12 mouse cellular contexts compared by ENCODE assay signal in the genomic region with DNA sequence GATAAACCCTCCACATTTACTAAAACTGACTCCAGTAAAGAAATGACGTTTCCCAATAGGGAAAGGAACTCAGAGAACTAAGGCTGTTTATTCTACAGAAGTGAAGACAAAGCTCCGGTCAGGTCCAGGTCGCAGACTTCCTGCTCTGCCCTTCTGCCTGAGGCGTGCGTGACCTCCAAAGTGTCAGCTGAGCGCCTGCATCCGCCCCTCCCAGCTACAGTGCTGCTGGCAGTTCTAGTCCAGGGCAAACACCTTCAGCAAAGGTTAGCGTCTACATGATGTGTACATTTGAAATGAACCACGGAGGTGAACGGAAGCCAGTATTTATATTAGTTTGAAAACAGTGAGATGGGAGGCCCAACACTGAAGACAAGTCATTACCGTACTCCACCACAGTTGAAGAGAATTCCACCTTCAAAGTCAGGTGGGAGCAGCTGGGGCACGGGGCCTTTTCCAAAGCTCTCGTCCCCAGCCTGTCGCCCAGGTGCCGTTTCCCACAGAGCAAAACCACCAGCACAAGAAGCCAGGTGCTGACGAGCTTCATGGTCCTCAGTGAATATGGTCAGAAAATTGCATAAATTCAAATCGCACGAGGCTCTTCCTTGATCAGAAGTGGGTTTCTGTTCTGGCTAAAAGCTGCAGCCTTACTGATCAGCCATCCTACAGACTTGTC. TPM values are rescaled to one million over a fixed set of nuclear protein-coding genes. Genes with fewer than 3 reads are reported as not detected.
A peak's percentile ranks its signal among the peaks of the same experiment; 100 is the strongest.
DNase-seq lines count a peak whose midpoint lies in the region; ATAC-seq and TF ChIP-seq lines count a peak whose summit lies in the region.
"Had no signal": no experiment of that assay in that cellular context is flagged by ENCODE, and none has a peak within 500 bp of the region (broad histone marks: within the 10 kb centered on the region; RNA-seq: fewer than 3 reads in every experiment).

No protein-coding gene starts in this region.

- H3K27me3 ChIP-seq in kidney, embryonic 15.5 days: no peaks in the 10 kb centered on the region
- no peaks in the 10 kb centered on the region for H3K27me3 ChIP-seq in lung, postnatal 0 days (replicated peaks; ENCODE audit: insufficient read depth, low read length)
- H3K27me3 ChIP-seq: limb, embryonic 15.5 days had no signal

- peak; percentile 49 for DNase-seq in kidney, postnatal 10 days
- DNase-seq in T-cell, adult 2 months (ENCODE audit: low spot score): peak; percentile 15
- peak; percentile 41 for DNase-seq in lung, postnatal 0 days (ENCODE audit: low spot score)
- DNase-seq in cerebellum, adult 9-10 months: no peak
- DNase-seq in urinary bladder, postnatal 14 days (ENCODE audit: low spot score): no peak
- DNase-seq in urinary bladder, adult 18-20 months (ENCODE audit: low spot score in 2 of 2): no peak
- DNase-seq: cerebellum, adult 8-10 months had no signal

- no peak for ATAC-seq in kidney, embryonic 15.5 days (replicated peaks; ENCODE audit: low FRiP score)
- ATAC-seq in lung, postnatal 0 days: peak; percentile 55; the same call in 1 of the 2 replicates

- peaks cover 53% of the 10 kb centered on the region for H3K36me3 ChIP-seq in kidney, embryonic 15.5 days
- peaks cover 16% of the 10 kb centered on the region; the same call in 1 of the 2 replicates for H3K36me3 ChIP-seq in lung, postnatal 0 days (ENCODE audit: insufficient read depth, low read length)

- no peak overlapping the region for H3K4me2 ChIP-seq in kidney, embryonic 15.5 days
- no peak overlapping the region for H3K4me2 ChIP-seq in lung, postnatal 0 days (replicated peaks; ENCODE audit: low read depth, low read length)
- H3K4me2 ChIP-seq: limb, embryonic 15.5 days had no signal

- TF ChIP-seq EP300 in lung, postnatal 0 days (IDR thresholded peaks at IDR 0.05): peak; percentile 36; the same call in 1 of the 2 replicates

- WGBS in kidney, embryonic 15.5 days: 76% methylated on average over 18 of the region's 18 CpGs
- 57% methylated on average over 18 of the region's 18 CpGs for WGBS in lung, postnatal 0 days

- no peak overlapping the region for H3K27ac ChIP-seq in kidney, embryonic 15.5 days
- no peak overlapping the region for H3K27ac ChIP-seq in lung, postnatal 0 days (ENCODE audit: low read length)
- H3K27ac ChIP-seq: embryonic facial prominence, embryonic 10.5 days; limb, embryonic 15.5 days had no signal

- no peak overlapping the region for H3K4me3 ChIP-seq in kidney, embryonic 15.5 days (replicated peaks)
- H3K4me3 ChIP-seq in lung, postnatal 0 days (ENCODE audit: low read depth, low read length): no peak overlapping the region
- H3K4me3 ChIP-seq: embryonic facial prominence, embryonic 10.5 days; limb, embryonic 15.5 days had no signal

- H3K9me3 ChIP-seq in kidney, embryonic 15.5 days (replicated peaks): no peaks in the 10 kb centered on the region
- no peaks in the 10 kb centered on the region for H3K9me3 ChIP-seq in lung, postnatal 0 days (ENCODE audit: low read length)
- H3K9me3 ChIP-seq: embryonic facial prominence, embryonic 10.5 days; limb, embryonic 15.5 days had no signal

- no peak overlapping the region for H3K9ac ChIP-seq in kidney, embryonic 15.5 days
- no peak overlapping the region for H3K9ac ChIP-seq in lung, postnatal 0 days (replicated peaks; ENCODE audit: low read depth)
- H3K9ac ChIP-seq: limb, embryonic 15.5 days had no signal

- peaks cover 10% of the 10 kb centered on the region for H3K4me1 ChIP-seq in kidney, embryonic 15.5 days
- peaks cover 3% of the 10 kb centered on the region; the same call in 1 of the 2 replicates for H3K4me1 ChIP-seq in lung, postnatal 0 days (ENCODE audit: insufficient read depth, low read depth, low read length)
- H3K4me1 ChIP-seq: embryonic facial prominence, embryonic 10.5 days had no signal

- no peak for TF ChIP-seq CTCF in lung, postnatal 0 days (IDR thresholded peaks at IDR 0.05)

RNA-seq across cellular contexts. Expression of a gene that starts 11.4 kb away (rescaled TPM):
- 115 and 123 TPM in 2 replicates for polyA plus RNA-seq in kidney, embryonic 15.5 days (2015; fragmentation: Nextera tagmentation; extraction: Ambion mirVana)
- 64.4 and 67.4 TPM in 2 replicates for polyA plus RNA-seq in lung, postnatal 0 days (2015; fragmentation: Nextera tagmentation; extraction: Ambion mirVana)

RNA-seq across cellular contexts. Expression of a gene that starts 27.8 kb away (rescaled TPM):
- 31.3 and 32.5 TPM in 2 replicates for polyA plus RNA-seq in kidney, embryonic 15.5 days (2015; fragmentation: Nextera tagmentation; extraction: Ambion mirVana)
- 26.0 and 27.0 TPM in 2 replicates for polyA plus RNA-seq in lung, postnatal 0 days (2015; fragmentation: Nextera tagmentation; extraction: Ambion mirVana)

RNA-seq across cellular contexts. Expression of a gene that starts 27.9 kb away (rescaled TPM):
- 0.23 and 0.28 TPM in 2 replicates for polyA plus RNA-seq in kidney, embryonic 15.5 days (2015; fragmentation: Nextera tagmentation; extraction: Ambion mirVana)
- 2.9 and 4.0 TPM in 2 replicates for polyA plus RNA-seq in lung, postnatal 0 days (2015; fragmentation: Nextera tagmentation; extraction: Ambion mirVana)
- polyA plus RNA-seq: spleen, adult 2 months had no signal

RNA-seq across cellular contexts. Expression of a gene that starts 45.7 kb away (rescaled TPM):
- 0.08 TPM in 1 of 2 replicates, not detected in the other for polyA plus RNA-seq in kidney, embryonic 15.5 days (2015; fragmentation: Nextera tagmentation; extraction: Ambion mirVana)
- polyA plus RNA-seq in lung, postnatal 0 days (2015; fragmentation: Nextera tagmentation; extraction: Ambion mirVana): not detected in 2 replicates
- polyA plus RNA-seq: limb, embryonic 15.5 days; neural tube, embryonic 14.5 days had no signal

RNA-seq across cellular contexts. Expression of a gene that starts 57.9 kb away (rescaled TPM):
- polyA plus RNA-seq in kidney, embryonic 15.5 days (2015; fragmentation: Nextera tagmentation; extraction: Ambion mirVana): 10.8 and 12.9 TPM in 2 replicates
- polyA plus RNA-seq in lung, postnatal 0 days (2015; fragmentation: Nextera tagmentation; extraction: Ambion mirVana): 5.6 and 5.7 TPM in 2 replicates

Comparison
In these comparisons a context has a peak if more than half of its experiments do, and no peak if none do; other contexts are left out.
1. DNase-seq: peak in kidney, postnatal 10 days (single experiment), T-cell, adult 2 months (single experiment) and lung, postnatal 0 days (single experiment); none in cerebellum, adult 9-10 months (single experiment), urinary bladder, postnatal 14 days (single experiment) and urinary bladder, adult 18-20 months (0 of 2).